23 mouse cellular contexts compared by ENCODE assay signal in the genomic region with DNA sequence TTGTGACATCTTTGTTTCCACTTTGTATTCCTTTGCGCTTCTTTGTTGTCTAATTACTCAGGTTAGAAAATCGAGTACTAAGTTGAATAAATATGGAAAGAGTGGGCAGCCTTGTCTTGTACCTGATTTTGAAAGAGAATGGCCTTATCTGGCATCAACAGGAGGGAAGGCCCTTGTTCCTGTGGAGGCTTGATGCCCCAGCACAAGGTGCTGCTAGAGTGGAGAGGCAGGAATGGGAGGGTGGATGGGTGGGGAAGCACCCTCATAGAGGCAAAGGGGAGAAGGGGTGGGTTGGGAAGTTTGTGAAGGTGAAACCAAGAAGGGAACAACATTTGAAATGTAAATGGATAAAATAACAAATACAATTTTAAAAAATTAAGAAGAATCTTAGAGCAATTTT.
"Had no signal": no experiment of that assay in that cellular context is flagged by ENCODE, and none has a peak within 500 bp of the region (broad histone marks: within the 10 kb centered on the region; RNA-seq: fewer than 3 reads in every experiment).

No protein-coding gene starts in this region.

- H3K4me1 ChIP-seq: heart, embryonic 10.5 days; heart, embryonic 12.5 days; hindbrain, embryonic 13.5 days; hindbrain, embryonic 15.5 days; limb, embryonic 13.5 days; limb, embryonic 15.5 days had no signal

- H3K27ac ChIP-seq: gastrocnemius, adult 2 months; heart, embryonic 10.5 days; hindbrain, embryonic 13.5 days; hindbrain, embryonic 15.5 days; hindbrain, postnatal 0 days; limb, embryonic 13.5 days; limb, embryonic 15.5 days; liver, embryonic 13.5 days had no signal

- H3K27me3 ChIP-seq: heart, embryonic 12.5 days; hindbrain, embryonic 13.5 days; hindbrain, embryonic 15.5 days; limb, embryonic 13.5 days; limb, embryonic 15.5 days; liver, embryonic 13.5 days had no signal

- H3K4me3 ChIP-seq: gastrocnemius, adult 2 months; heart, embryonic 10.5 days; heart, embryonic 12.5 days; hindbrain, embryonic 13.5 days; hindbrain, embryonic 15.5 days; limb, embryonic 13.5 days; limb, embryonic 15.5 days; liver, embryonic 13.5 days had no signal

- H3K9me3 ChIP-seq: heart, embryonic 10.5 days; heart, embryonic 12.5 days; hindbrain, embryonic 13.5 days; hindbrain, embryonic 15.5 days; limb, embryonic 13.5 days; limb, embryonic 15.5 days; liver, embryonic 13.5 days had no signal

- ATAC-seq: hindbrain, postnatal 0 days; intestine, embryonic 16.5 days had no signal

- DNase-seq: gastrocnemius, adult 2 months; gastrocnemius, postnatal 10 days; gastrocnemius, postnatal 25 days; heart, adult 18-20 months; heart, postnatal 14 days; heart, postnatal 36 days; kidney, adult 11 months; kidney, adult 8-10 months; kidney, postnatal 10 days; kidney, postnatal 25 days; kidney, postnatal 4 days; layer of hippocampus, adult 9-11 months; layer of hippocampus, postnatal 36 days; left cerebral cortex, postnatal 4 days; liver, embryonic 13.5 days had no signal

- H3K9ac ChIP-seq: heart, embryonic 12.5 days; hindbrain, embryonic 13.5 days; hindbrain, embryonic 15.5 days; limb, embryonic 13.5 days; limb, embryonic 15.5 days; liver, embryonic 13.5 days had no signal

- H3K36me3 ChIP-seq: heart, embryonic 10.5 days; heart, embryonic 12.5 days; hindbrain, embryonic 13.5 days; hindbrain, embryonic 15.5 days; limb, embryonic 13.5 days; limb, embryonic 15.5 days; liver, embryonic 13.5 days had no signal

- H3K4me2 ChIP-seq: heart, embryonic 12.5 days; hindbrain, embryonic 13.5 days; hindbrain, embryonic 15.5 days; limb, embryonic 13.5 days; limb, embryonic 15.5 days; liver, embryonic 13.5 days had no signal
